Mouse (Mus musculus) limb, embryonic 13.5 days (tissue): Measurements from ENCODE around the gene Tbc1d20. TPM values are rescaled to one million over a fixed set of nuclear protein-coding genes. Genes with fewer than 3 reads are reported as not detected.

Experiments used
- polyA plus RNA-seq: library from polyadenylated mRNA; unstranded; fragments of >200 nt; fragmentation: Nextera tagmentation; extraction: Ambion mirVana; gene quantifications from 2 replicates; pipeline ENCODE4 v1.2.1, GENCODE M21; 2015

Tbc1d20 gene
- polyA plus RNA-seq, 1 experiment from 2014 or later: 47.7 TPM

Other genes with a start within 250 kb of the Tbc1d20 start
- not detected in 2 replicates for gene Scrt2, start 212.3 kb upstream of the Tbc1d20 start, polyA plus RNA-seq
- 9.4 and 10.5 TPM in 2 replicates for gene Srxn1, start 188.3 kb upstream of the Tbc1d20 start, polyA plus RNA-seq
- 7.6 and 8.8 TPM in 2 replicates for gene Tcf15, start 150.3 kb upstream of the Tbc1d20 start, polyA plus RNA-seq
- 99.4 and 109 TPM in 2 replicates for gene Csnk2a1, start 67.0 kb upstream of the Tbc1d20 start, polyA plus RNA-seq
- 83.3 and 86.9 TPM in 2 replicates for gene Rbck1, start 38.8 kb downstream of the Tbc1d20 start, polyA plus RNA-seq
- gene Trib3, start 50.2 kb downstream of the Tbc1d20 start, polyA plus RNA-seq: 1.5 and 2.2 TPM in 2 replicates
- 4.4 and 4.6 TPM in 2 replicates for gene Nrsn2, start 82.8 kb downstream of the Tbc1d20 start, polyA plus RNA-seq
- 11.3 and 11.9 TPM in 2 replicates for gene Sox12, start 104.2 kb downstream of the Tbc1d20 start, polyA plus RNA-seq
- 45.5 and 48.6 TPM in 2 replicates for gene Zcchc3, start 121.2 kb downstream of the Tbc1d20 start, polyA plus RNA-seq
- 0.18 and 0.19 TPM in 2 replicates for gene 6820408C15Rik, start 121.8 kb downstream of the Tbc1d20 start, polyA plus RNA-seq
- not detected in 2 replicates for gene Defb23, start 170.8 kb downstream of the Tbc1d20 start, polyA plus RNA-seq
- gene Defb20, start 183.2 kb downstream of the Tbc1d20 start, polyA plus RNA-seq: not detected in 2 replicates
- not detected in 2 replicates for gene Defb22, start 196.3 kb downstream of the Tbc1d20 start, polyA plus RNA-seq
- not detected in 2 replicates for gene Defb26, start 217.9 kb downstream of the Tbc1d20 start, polyA plus RNA-seq
- not detected in 2 replicates for gene Defb28, start 224.4 kb downstream of the Tbc1d20 start, polyA plus RNA-seq
- not detected in 2 replicates for gene Defb29, start 246.3 kb downstream of the Tbc1d20 start, polyA plus RNA-seq